Mouse (Mus musculus) embryonic facial prominence, embryonic 13.5 days (tissue): ENCODE measurements at regions not wholly inside any gene's neighbourhood (a gene's known extent, or its start where the extent isn't known, plus 50 kb on each side); places are given as distances from the start of the nearest gene placed in this dataset.

ENCODE experiments used
- ATAC-seq: fragments of 200-750 bp; cut with Nextera tagmentation; 2 replicates; pipeline ENCODE4 v1.8.0; 2017; ENCODE audit warnings: low read depth; ENCODE audit not compliant: insufficient number of reproducible peaks, insufficient read depth, low FRiP score, low TSS enrichment
- H3K27ac ChIP-seq: fragments of 300-500 bp; sonication (generic); 2 replicates; pipeline ENCODE4 v1.5.1; 2015; ENCODE audit warnings: moderate library complexity, mild to moderate bottlenecking, inconsistent platforms
- H3K27me3 ChIP-seq: fragments of 300-500 bp; sonication (generic); 2 replicates; pipeline ENCODE4 v1.6.1; 2015; ENCODE audit warnings: mild to moderate bottlenecking, inconsistent platforms
- H3K36me3 ChIP-seq: fragments of 300-500 bp; sonication (generic); 2 replicates; pipeline ENCODE4 v1.6.1; 2015; ENCODE audit warnings: mild to moderate bottlenecking, inconsistent platforms
- H3K4me1 ChIP-seq: fragments of 300-500 bp; sonication (generic); 2 replicates; pipeline ENCODE4 v1.6.1; 2015; ENCODE audit warnings: inconsistent platforms
- H3K4me2 ChIP-seq: fragments of 300-500 bp; sonication (generic); 2 replicates; pipeline ENCODE4 v1.6.1; 2015; ENCODE audit warnings: moderate library complexity, mild to moderate bottlenecking, inconsistent platforms
- H3K4me3 ChIP-seq: fragments of 300-500 bp; sonication (generic); 2 replicates; pipeline ENCODE4 v1.5.1; 2015; ENCODE audit warnings: mild to moderate bottlenecking, inconsistent platforms
- H3K9ac ChIP-seq: fragments of 300-500 bp; sonication (generic); 2 replicates; pipeline ENCODE4 v1.6.1; 2015; ENCODE audit warnings: mild to moderate bottlenecking, inconsistent platforms
- H3K9me3 ChIP-seq: fragments of 300-500 bp; sonication (generic); 2 replicates; pipeline ENCODE4 v1.6.1; 2016; ENCODE audit warnings: inconsistent platforms
- WGBS: fragments of 180-500 bp; shearing (Covaris S2); methylation state at CpG from one replicate; pipeline ENCODE4 v1.1.7; 2015; ENCODE audit warnings: mixed read lengths; 5-methylcytosine and 5-hydroxymethylcytosine counted together

DNA sequence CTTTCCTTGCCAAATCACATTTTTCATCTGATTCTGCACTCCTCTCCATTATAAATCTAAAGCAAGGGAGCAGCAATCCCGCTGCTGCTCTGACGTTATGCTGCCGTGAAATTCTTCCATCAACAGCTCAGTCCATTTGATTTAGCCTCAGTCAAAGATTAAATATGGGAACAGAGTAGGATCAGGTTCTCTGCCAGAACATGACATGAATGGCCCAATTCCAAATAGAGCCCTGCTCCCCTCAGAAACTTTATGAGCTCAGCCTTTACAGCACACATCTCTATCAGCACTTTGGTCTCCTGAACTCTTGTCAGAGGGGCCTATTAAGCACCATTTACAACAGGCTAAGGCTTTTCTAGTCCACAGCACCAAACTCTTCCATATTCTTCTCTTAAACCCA lies 332.3 kb downstream of the Prr30 start:
- no peak overlapping the region for H3K4me3 ChIP-seq
- no peak overlapping the region for H3K9ac ChIP-seq
- ATAC-seq = no peak
- H3K36me3 ChIP-seq = no peaks in the 10 kb centered on the region
- H3K9me3 ChIP-seq = no peaks in the 10 kb centered on the region
- H3K27ac ChIP-seq = no peak overlapping the region
- WGBS = 61% methylated on average over 3 of the region's 3 CpGs
- no peaks in the 10 kb centered on the region for H3K27me3 ChIP-seq
- no peak overlapping the region for H3K4me2 ChIP-seq
- H3K4me1 ChIP-seq = no peaks in the 10 kb centered on the region

DNA sequence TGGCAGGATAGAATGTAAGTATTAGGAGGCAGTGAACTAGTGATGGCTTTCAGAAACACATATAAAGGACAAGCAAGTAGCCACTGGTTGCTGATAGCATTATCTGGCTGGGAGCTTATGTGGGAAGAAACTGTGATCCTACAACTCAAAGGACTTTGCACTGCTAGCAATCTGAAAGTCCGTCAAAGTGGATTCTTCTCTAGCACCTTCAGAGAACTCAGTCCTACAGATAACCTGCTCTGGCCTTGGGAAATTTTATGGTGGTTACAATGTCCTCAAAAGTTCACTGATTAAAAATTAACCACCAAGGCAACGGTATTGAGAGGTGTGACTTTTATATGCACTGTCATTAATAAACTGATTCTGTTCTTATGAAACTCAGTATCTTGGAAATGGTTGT lies 335.3 kb downstream of the Prr30 start:
- H3K9me3 ChIP-seq = no peaks in the 10 kb centered on the region
- ATAC-seq = no peak
- no peak overlapping the region for H3K4me3 ChIP-seq
- H3K27ac ChIP-seq = no peak overlapping the region
- no peaks in the 10 kb centered on the region for H3K36me3 ChIP-seq
- H3K9ac ChIP-seq = no peak overlapping the region
- no peak overlapping the region for H3K4me2 ChIP-seq
- no peaks in the 10 kb centered on the region for H3K4me1 ChIP-seq
- WGBS = 82% methylated on average over 2 of the region's 2 CpGs
- no peaks in the 10 kb centered on the region for H3K27me3 ChIP-seq

DNA sequence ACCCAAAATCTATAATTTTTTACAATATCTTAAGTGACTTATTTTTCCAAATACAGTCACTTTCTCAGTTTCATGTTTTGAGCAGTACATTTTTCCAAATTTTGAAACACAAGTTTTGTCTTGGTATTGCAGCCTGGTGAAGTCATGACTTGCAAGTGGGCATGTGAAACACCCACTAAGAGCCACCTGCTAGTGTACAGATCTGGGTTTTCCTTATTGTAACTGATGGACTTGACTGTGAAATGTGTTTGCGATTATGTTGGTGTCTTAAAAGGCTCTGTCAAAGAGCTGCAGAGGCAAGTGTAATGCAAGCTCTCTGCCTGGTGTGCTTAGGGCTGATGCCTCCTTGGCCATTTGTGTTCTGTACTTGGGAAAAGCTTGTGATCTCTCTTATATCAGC lies 336.0 kb downstream of the Prr30 start:
- WGBS = 70% methylated on average over 1 of the region's 1 CpGs
- no peaks in the 10 kb centered on the region for H3K9me3 ChIP-seq
- H3K4me3 ChIP-seq = no peak overlapping the region
- H3K4me1 ChIP-seq = no peaks in the 10 kb centered on the region
- H3K9ac ChIP-seq = no peak overlapping the region
- ATAC-seq = no peak
- no peaks in the 10 kb centered on the region for H3K27me3 ChIP-seq
- no peak overlapping the region for H3K27ac ChIP-seq
- H3K4me2 ChIP-seq = no peak overlapping the region
- H3K36me3 ChIP-seq = no peaks in the 10 kb centered on the region

DNA sequence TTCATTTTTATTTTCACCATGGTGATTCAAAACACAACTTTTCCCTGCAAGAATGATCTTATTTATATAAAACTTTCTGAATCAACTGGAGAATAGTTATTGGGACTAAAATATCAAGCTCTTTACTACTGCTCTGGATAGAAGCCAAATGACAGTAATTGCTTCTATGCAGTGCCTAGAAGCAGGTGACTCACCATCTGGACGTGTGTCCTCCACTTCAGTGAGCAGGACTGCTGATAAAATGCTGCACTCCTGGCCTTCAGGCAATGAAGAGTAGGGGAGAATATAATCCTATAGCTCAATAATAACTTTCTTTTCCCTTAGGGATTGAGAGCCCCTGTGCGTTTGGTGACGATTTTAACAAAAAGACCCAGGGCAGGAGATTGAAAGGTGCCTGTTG lies 357.3 kb downstream of the Prr30 start:
- Histone ChIP-seq H3K4me1 (no peaks in the 10 kb centered on the region), H3K9me3 (no peaks in the 10 kb centered on the region), H3K9ac (no peak overlapping the region), H3K4me2 (no peak overlapping the region), H3K27me3 (no peaks in the 10 kb centered on the region), H3K36me3 (no peaks in the 10 kb centered on the region), H3K27ac (no peak overlapping the region), H3K4me3 (no peak overlapping the region)
- WGBS = 74% methylated on average over 3 of the region's 3 CpGs
- no peak for ATAC-seq
